Mouse (Mus musculus) kidney, postnatal 0 days (tissue): ENCODE data around the gene Gpc6. TPM values are rescaled to one million over a fixed set of nuclear protein-coding genes. Genes with fewer than 3 reads are reported as not detected.

Experiments used
- ATAC-seq: fragments of 200-750 bp; cut with Nextera tagmentation; replicated peaks from 2 replicates; pipeline ENCODE4 v1.8.0; 2017; ENCODE audit warnings: low read depth, moderate number of reproducible peaks, moderate TSS enrichment, moderate library complexity; ENCODE audit not compliant: low FRiP score
- DNase-seq: peaks from one replicate; pipeline ENCODE4 v3.0.0-alpha.2; 2016; ENCODE audit warnings: low spot score
- H3K27ac ChIP-seq: fragments of 300-500 bp; sonication (generic); 2 replicates; pipeline ENCODE4 v1.5.1; 2014; ENCODE audit warnings: mild to moderate bottlenecking
- H3K27me3 ChIP-seq: fragments of 300-500 bp; sonication (generic); 2 replicates; pipeline ENCODE4 v1.6.1; 2014; ENCODE audit warnings: low read length, mixed read lengths; ENCODE audit not compliant: insufficient read depth
- H3K36me3 ChIP-seq: fragments of 300-500 bp; sonication (generic); 2 replicates; pipeline ENCODE4 v1.6.1; 2014; ENCODE audit warnings: low read length, mixed read lengths; ENCODE audit not compliant: insufficient read depth
- H3K4me1 ChIP-seq: fragments of 300-500 bp; sonication (generic); replicated peaks from 2 replicates; pipeline ENCODE4 v1.6.1; 2014; ENCODE audit warnings: antibody characterized with exemption, low read length, mixed read lengths; ENCODE audit not compliant: insufficient read depth
- H3K4me2 ChIP-seq: fragments of 300-500 bp; sonication (generic); 2 replicates; pipeline ENCODE4 v1.6.1; 2014; ENCODE audit warnings: mild to moderate bottlenecking, low read length, moderate library complexity, mixed read lengths
- H3K4me3 ChIP-seq: fragments of 300-500 bp; sonication (generic); replicated peaks from 2 replicates; pipeline ENCODE4 v1.5.1; 2014; ENCODE audit warnings: low read depth, low read length
- H3K9ac ChIP-seq: fragments of 300-500 bp; sonication (generic); 2 replicates; pipeline ENCODE4 v1.6.1; 2014; ENCODE audit warnings: low read depth, low read length
- H3K9me3 ChIP-seq: fragments of 300-500 bp; sonication (generic); replicated peaks from 2 replicates; pipeline ENCODE4 v1.6.1; 2016; ENCODE audit warnings: low read length, inconsistent platforms, mixed read lengths
- CTCF ChIP-seq: IDR thresholded peaks from 2 replicates; pipeline ENCODE4 v1.5.1; 2016; ENCODE audit warnings: antibody characterized with exemption, low read depth, mild to moderate bottlenecking, moderate library complexity
- WGBS: fragments of 180-500 bp; shearing (Covaris S2); extraction: QIAGEN DNeasy Blood & Tissue Kit; methylation state at CpG from one replicate; pipeline ENCODE4 v1.1.7; 2014; 5-methylcytosine and 5-hydroxymethylcytosine counted together
- polyA plus RNA-seq: library from polyadenylated mRNA; unstranded; fragments of >200 nt; fragmentation: Nextera tagmentation; extraction: Ambion mirVana; gene quantifications from 2 replicates; pipeline ENCODE4 v1.2.1, GENCODE M21; 2015

The Gpc6 gene
- polyA plus RNA-seq, 1 experiment from 2014 or later = 46.4 TPM

DNA sequence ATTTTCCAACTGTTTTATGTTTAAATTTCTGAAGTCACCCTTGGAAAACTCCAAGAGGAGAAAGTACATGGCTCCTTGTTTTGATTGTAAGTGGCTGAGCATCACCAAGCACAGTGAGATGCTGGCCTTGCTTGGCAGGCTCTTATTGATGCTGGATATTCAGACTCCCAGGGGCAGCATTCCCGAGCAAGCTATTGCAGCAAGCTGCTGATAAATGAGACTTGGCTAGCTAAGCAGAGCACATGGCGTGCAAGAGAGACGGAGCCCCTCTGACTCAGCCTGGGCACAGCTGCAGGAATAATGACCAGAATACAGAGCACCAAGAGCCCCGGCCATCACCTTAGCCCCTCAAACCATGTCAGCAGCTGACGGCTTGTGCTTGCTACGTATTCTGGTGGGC is 1036.2 kb downstream of the Gpc6 start:
- no peak overlapping the region for H3K4me3 ChIP-seq
- WGBS = 65% methylated on average over 6 of the region's 6 CpGs
- H3K9me3 ChIP-seq = no peaks in the 10 kb centered on the region

GRCm38 (mm10) chr14:117961844-117962243 is 1036.7 kb downstream of the Gpc6 start:
- DNase-seq = no peak
- 88% methylated on average over 6 of the region's 6 CpGs for WGBS
- Histone ChIP-seq H3K4me1 (no peaks in the 10 kb centered on the region), H3K4me2 (no peak overlapping the region), H3K9ac (no peak overlapping the region), H3K27ac (no peak overlapping the region), H3K9me3 (no peaks in the 10 kb centered on the region), H3K36me3 (no peaks in the 10 kb centered on the region), H3K27me3 (no peaks in the 10 kb centered on the region), H3K4me3 (no peak overlapping the region)
- no peak for ATAC-seq
- no peak for TF ChIP-seq CTCF

More for the DNA sequence above, 1036.2 kb downstream of the Gpc6 start:
- no peak for TF ChIP-seq CTCF
- H3K27ac ChIP-seq = no peak overlapping the region
- ATAC-seq (no peak), DNase-seq (no peak)
- H3K27me3 ChIP-seq = no peaks in the 10 kb centered on the region
- no peak overlapping the region for H3K4me2 ChIP-seq
- H3K4me1 ChIP-seq = no peaks in the 10 kb centered on the region
- H3K9ac ChIP-seq = no peak overlapping the region
- no peaks in the 10 kb centered on the region for H3K36me3 ChIP-seq

DNA sequence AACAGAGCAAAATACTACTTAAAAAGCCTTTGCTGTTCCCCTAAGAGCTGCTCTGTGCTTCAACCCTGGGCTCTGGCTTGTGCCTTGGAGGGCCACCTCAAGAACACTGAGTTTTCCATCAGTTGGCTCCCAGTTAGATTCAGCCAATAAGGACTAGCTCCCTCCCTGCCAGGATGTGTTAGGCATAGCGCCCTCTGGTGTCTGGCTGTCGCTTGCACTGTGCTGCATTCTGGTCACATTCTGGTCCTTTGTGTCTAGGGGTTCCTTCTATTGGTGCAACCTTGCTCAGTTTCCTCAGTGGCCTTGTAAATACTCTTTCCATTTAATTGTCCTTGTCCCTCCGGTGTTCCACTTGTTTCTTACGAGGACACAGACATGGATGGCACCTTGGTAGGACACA is 1037.3 kb downstream of the Gpc6 start:
- peak; percentile 67 for TF ChIP-seq CTCF
- ATAC-seq (no peak), DNase-seq (no peak)
- Histone ChIP-seq H3K27ac (no peak overlapping the region), H3K9me3 (no peaks in the 10 kb centered on the region), H3K4me3 (no peak overlapping the region), H3K4me2 (no peak overlapping the region), H3K27me3 (no peaks in the 10 kb centered on the region), H3K4me1 (no peaks in the 10 kb centered on the region), H3K36me3 (no peaks in the 10 kb centered on the region), H3K9ac (no peak overlapping the region)
- 66% methylated on average over 4 of the region's 4 CpGs for WGBS

DNA sequence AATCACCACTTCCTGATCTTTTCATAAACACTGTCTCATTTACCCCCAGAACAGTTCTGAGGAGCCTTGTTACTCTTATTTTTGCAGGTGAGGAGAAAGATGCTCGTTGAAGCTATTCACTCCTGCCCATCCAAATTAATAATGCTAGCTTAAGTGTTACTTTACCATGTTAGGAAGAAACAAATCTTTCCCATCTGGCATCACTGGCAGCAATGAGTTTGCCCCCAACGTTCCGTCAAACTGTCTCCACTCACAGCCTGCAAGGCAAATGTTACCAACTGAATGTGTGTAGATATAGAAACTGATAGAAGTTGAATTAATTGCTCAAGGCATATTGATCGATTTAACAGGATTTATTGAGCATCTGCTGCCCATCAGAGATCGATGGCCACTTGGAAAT is 1047.5 kb downstream of the Gpc6 start:
- Histone ChIP-seq H3K27ac (no peak overlapping the region), H3K4me3 (no peak overlapping the region), H3K27me3 (no peaks in the 10 kb centered on the region), H3K36me3 (no peaks in the 10 kb centered on the region), H3K4me1 (no peaks in the 10 kb centered on the region), H3K9ac (no peak overlapping the region), H3K9me3 (no peaks in the 10 kb centered on the region), H3K4me2 (no peak overlapping the region)
- no peak for DNase-seq
- ATAC-seq = no peak
- TF ChIP-seq CTCF = no peak
- WGBS = 91% methylated on average over 5 of the region's 5 CpGs

GRCm38 (mm10) chr14:117981532-117981931 is 1056.4 kb downstream of the Gpc6 start:
- ATAC-seq = no peak
- 94% methylated on average over 10 of the region's 10 CpGs for WGBS
- DNase-seq = no peak

GRCm38 (mm10) chr14:117988444-117988843 is 1063.3 kb downstream of the Gpc6 start:
- no peak for ATAC-seq
- no peak overlapping the region for H3K4me2 ChIP-seq

More at GRCm38 (mm10) chr14:117981532-117981931, 1056.4 kb downstream of the Gpc6 start:
- no peak overlapping the region for H3K9ac ChIP-seq
- H3K9me3 ChIP-seq = no peaks in the 10 kb centered on the region
- H3K4me3 ChIP-seq = no peak overlapping the region
- no peaks in the 10 kb centered on the region for H3K4me1 ChIP-seq
- no peak overlapping the region for H3K4me2 ChIP-seq
- TF ChIP-seq CTCF = no peak
- H3K27ac ChIP-seq = no peak overlapping the region
- H3K27me3 ChIP-seq = no peaks in the 10 kb centered on the region
- no peaks in the 10 kb centered on the region for H3K36me3 ChIP-seq

GRCm38 (mm10) chr14:117990203-117990602 is 1065.1 kb downstream of the Gpc6 start:
- Histone ChIP-seq H3K27me3 (no peaks in the 10 kb centered on the region), H3K9ac (no peak overlapping the region), H3K27ac (no peak overlapping the region), H3K4me1 (no peaks in the 10 kb centered on the region), H3K36me3 (no peaks in the 10 kb centered on the region), H3K9me3 (no peaks in the 10 kb centered on the region), H3K4me3 (no peak overlapping the region), H3K4me2 (no peak overlapping the region)
- no peak for DNase-seq
- ATAC-seq = no peak
- no peak for TF ChIP-seq CTCF
- 49% methylated on average over 8 of the region's 8 CpGs for WGBS

More at GRCm38 (mm10) chr14:117988444-117988843, 1063.3 kb downstream of the Gpc6 start:
- H3K4me1 ChIP-seq = no peaks in the 10 kb centered on the region
- 86% methylated on average over 10 of the region's 10 CpGs for WGBS
- TF ChIP-seq CTCF = no peak
- DNase-seq = no peak
- H3K27ac ChIP-seq = no peak overlapping the region
- H3K36me3 ChIP-seq = no peaks in the 10 kb centered on the region
- H3K27me3 ChIP-seq = no peaks in the 10 kb centered on the region
- H3K9ac ChIP-seq = no peak overlapping the region
- H3K9me3 ChIP-seq = no peaks in the 10 kb centered on the region
- no peak overlapping the region for H3K4me3 ChIP-seq
